Mouse (Mus musculus): ENCODE results near the gene Nudt17. TPM values are rescaled to one million over a fixed set of nuclear protein-coding genes. Genes with fewer than 3 reads are reported as not detected.
"Not testable (repeated sequence)": the region's sequence is repeated elsewhere in the genome, so short reads cannot be mapped to it uniquely, and the experiment has no call there.

Gene Nudt17
- total RNA-seq, 1 experiment from 2014 or later: 1.2 TPM

- no peak for ATAC-seq (ENCODE audit: extremely low read depth, insufficient number of reproducible peaks, low FRiP score, poor library complexity, severe bottlenecking)
Measured at GRCm38 (mm10) chr3:96706984-96707383, 1.4 kb downstream of the Nudt17 start.

DNA sequence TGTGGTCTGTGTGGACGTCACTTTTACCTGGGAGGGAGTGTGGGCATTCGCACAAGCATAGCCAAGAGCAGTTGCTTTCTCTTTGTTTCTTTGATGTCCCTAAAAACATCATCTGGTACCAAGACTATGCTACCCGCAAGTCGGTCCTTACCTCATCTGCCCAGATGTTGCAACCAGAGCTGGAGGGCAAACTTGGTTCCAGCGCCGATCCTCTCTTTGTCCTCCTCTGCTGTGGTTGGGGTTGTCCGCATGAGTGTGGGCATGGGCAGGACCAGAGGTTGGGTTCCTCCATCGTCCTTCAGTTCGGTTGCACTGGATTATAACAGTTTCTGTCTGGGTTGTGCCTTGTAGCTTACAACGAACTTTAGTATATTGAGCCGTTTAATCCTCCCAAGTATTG is 2.1 kb downstream of the Nudt17 start:
- ATAC-seq (ENCODE audit: extremely low read depth, insufficient number of reproducible peaks, low FRiP score, poor library complexity, severe bottlenecking): no peak

- ATAC-seq (ENCODE audit: extremely low read depth, insufficient number of reproducible peaks, low FRiP score, poor library complexity, severe bottlenecking): no peak
Measured at GRCm38 (mm10) chr3:96704778-96705177, 3.6 kb downstream of the Nudt17 start.

DNA sequence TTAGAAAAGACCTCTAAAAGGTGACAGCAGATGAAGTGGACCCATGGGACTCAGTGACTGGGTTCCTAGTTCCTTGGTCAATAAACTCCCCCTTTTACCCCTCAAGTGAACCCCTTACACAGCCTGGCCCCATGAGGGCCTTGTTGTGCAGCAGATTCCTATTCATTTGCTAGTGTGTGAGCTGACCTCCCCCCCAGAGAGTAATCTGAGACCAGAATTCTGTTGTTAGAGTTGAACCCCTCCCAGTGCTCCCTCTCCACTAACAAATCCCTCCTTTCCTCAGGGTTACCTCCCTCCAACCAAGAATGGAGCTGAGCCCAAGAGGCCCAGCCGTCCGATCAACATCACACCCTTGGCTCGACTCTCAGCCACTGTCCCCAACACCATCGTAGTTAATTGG is 7.4 kb downstream of the Nudt17 start:
- no peak for ATAC-seq (ENCODE audit: extremely low read depth, insufficient number of reproducible peaks, low FRiP score, poor library complexity, severe bottlenecking)

GRCm38 (mm10) chr3:96700376-96700775 is 8.0 kb downstream of the Nudt17 start:
- ATAC-seq (ENCODE audit: extremely low read depth, insufficient number of reproducible peaks, low FRiP score, poor library complexity, severe bottlenecking): no peak

DNA sequence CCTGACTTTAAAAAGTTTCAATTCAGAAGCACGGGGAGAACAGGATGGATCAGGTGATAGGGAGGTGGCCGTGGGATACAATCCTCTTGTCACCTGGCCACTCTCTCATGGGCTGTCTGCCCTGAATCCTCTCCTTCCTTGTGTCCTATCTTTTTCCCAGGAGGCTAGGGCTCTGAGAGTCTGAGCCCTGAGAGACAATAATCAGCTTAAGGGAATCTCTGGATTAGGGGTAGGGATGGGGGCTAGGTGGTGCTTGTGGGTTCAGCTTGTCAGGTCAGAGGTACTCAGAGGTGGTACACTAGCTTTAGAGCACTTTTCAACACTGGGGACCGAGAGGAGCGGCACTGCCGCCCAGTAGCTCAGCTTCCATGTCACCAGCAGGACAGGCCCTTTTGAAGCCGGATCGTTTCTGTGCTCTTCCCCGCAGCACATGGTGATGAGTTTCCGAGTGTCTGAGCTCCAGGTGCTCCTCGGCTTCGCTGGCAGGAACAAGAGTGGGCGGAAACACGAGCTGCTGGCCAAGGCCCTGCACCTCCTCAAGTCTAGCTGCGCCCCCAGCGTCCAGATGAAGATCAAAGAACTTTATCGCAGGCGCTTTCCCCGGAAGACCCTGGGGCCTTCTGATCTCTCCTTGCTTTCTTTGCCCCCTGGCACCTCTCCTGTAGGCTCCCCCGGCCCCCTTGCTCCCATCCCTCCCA is 9.2 kb downstream of the Nudt17 start:
- ATAC-seq (ENCODE audit: extremely low read depth, insufficient number of reproducible peaks, low FRiP score, poor library complexity, severe bottlenecking): no peak

DNA sequence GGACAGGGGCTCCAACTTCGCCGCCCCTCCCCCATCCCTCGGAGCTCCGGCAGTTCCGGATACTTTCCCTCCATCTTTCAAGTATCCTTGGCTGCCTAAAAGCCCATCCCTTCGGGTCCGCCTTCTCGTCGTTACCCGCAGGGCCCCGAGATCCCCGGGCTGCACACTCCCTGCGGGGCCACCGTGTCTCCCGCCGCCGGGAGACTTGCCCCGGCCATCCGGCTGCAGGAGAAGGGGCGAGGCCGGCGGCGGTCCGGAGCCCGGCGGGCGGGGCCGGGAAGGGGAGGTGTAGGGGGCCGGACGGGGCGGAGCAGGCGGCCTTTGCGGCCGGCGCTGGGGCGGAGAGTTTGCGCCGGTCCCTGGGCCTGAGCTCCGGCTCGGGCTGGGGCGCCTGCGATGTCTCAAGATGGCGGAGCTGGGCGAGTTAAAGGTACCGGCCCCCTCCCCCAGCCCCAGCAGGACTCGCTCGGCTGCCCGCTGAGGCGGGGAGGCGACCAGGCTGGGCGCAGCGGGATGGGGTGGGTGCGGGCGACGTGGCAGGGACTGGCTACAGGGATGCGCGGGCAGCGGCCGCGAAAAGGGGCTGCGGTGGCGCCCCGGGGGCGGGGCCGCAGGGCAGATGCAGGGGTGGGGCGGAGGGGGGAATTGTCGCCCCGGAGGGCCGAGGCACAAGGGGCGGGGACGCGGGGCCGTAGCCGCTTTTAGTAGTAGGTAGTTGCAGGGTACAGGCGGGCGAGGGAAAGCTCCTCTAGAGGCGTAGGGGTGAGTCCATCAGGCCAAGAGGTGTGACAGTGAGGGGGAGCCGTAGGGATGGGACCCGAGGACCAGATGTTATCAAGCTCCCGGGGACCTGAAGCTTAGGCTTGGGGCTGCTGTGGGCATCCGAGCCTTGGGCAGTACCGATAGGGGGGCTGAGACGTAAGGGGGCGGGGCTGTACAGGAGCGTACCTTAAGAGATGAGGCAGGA is 11.3 kb downstream of the Nudt17 start:
- peak; percentile 79 for ATAC-seq (ENCODE audit: extremely low read depth, insufficient number of reproducible peaks, low FRiP score, poor library complexity, severe bottlenecking)

DNA sequence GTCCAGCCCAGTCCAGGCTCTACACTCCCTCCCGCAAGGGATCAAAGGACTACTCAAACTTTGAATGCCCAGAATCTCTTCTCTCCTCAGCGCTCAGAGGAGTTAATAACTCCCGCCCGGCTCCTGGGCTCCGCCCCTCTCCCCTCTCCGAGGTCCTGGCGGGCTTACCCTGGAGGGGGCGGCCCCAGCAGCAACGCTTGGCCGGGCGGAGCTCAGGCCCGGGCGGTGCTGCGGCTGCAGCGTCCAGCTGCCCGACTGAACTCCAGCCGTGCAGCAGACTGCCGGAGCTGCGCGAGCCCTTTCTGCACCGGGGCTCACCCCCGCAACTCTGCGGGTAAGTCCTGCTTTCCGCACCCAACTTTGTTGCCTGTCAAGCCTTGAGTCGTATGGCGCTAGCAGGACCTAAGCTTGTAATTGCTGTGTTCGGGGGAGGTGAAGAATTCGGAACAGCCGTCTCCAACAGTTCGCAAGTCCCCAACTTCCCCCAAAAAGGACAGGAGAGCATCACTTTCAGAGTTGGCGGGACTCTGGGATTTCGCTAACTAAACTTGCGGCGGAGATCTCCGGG is 12.1 kb downstream of the Nudt17 start, which contains the start of gene Pias3:
Gene Pias3 (plus strand): TSS at position 187 of the 568 bp plus-strand sequence.
- ATAC-seq (ENCODE audit: extremely low read depth, insufficient number of reproducible peaks, low FRiP score, poor library complexity, severe bottlenecking): peak; percentile 4; the same call in 1 of the 2 replicates

GRCm38 (mm10) chr3:96693579-96693978 is 14.8 kb downstream of the Nudt17 start:
- no peak for ATAC-seq (ENCODE audit: extremely low read depth, insufficient number of reproducible peaks, low FRiP score, poor library complexity, severe bottlenecking)

- no peak for ATAC-seq (ENCODE audit: extremely low read depth, insufficient number of reproducible peaks, low FRiP score, poor library complexity, severe bottlenecking)
Measured at GRCm38 (mm10) chr3:96692506-96692905, 15.9 kb downstream of the Nudt17 start.

DNA sequence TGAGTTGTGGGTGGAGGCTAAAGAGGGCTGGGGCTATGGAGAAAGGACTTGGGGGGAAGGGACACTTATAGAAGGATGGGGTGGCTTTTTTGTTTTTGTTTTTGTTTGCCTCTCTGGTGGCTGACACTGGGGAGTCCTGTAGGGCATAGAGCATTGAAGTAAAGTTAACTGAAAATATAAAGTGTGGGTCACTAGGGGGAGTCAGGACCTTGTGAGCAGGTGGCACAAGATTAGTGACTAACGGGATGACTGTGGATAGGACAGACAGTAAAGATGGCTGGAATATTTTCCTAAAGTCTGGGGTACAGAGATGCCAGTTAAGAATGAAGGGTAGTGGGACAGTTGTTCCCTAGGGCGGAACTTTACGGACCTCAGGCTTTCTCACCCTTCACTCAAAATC is 18.1 kb downstream of the Nudt17 start:
- ATAC-seq (ENCODE audit: extremely low read depth, insufficient number of reproducible peaks, low FRiP score, poor library complexity, severe bottlenecking): no peak

DNA sequence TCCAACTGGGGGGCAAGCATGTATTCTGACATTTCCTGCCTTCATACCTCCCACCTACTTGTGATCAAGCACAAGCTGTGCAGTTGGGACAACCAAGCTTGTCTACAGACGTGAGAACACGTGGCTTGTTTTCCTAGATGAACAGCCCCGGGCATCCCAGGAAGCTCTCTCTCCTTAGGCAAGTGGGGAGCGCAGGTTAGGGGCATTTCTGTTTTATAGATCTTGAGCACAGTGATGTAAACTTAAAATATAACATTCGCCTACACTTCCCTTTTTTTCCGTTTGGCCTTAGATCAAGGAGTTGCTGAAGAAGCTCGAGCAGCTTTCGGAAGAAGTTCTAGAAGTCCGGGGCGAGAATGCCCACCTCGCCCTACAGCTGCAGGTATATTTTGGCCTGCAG is 19.5 kb downstream of the Nudt17 start:
- ATAC-seq (ENCODE audit: extremely low read depth, insufficient number of reproducible peaks, low FRiP score, poor library complexity, severe bottlenecking): no peak

GRCm38 (mm10) chr3:96686057-96686456 is 22.3 kb downstream of the Nudt17 start:
- not testable (repeated sequence) for ATAC-seq (ENCODE audit: extremely low read depth, insufficient number of reproducible peaks, low FRiP score, poor library complexity, severe bottlenecking)

DNA sequence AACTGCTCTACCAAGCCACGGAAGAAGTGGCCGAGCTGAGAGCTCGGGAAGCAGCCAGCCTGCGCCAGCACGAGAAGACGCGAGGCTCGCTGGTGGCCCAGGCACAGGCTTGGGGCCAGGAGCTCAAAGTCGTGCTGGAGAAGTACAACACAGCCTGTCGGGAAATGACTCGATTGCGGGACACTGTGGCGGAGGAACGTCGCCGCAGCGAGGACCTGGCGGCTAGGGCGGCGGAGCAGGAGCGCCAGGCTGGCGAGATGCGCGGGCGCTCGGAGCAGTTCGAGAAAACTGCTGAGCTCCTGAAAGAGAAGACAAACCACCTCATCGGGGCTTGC is 23.6 kb downstream of the Nudt17 start:
- no peak for ATAC-seq (ENCODE audit: extremely low read depth, insufficient number of reproducible peaks, low FRiP score, poor library complexity, severe bottlenecking)

GRCm38 (mm10) chr3:96684151-96684821 is 24.1 kb downstream of the Nudt17 start:
- ATAC-seq (ENCODE audit: extremely low read depth, insufficient number of reproducible peaks, low FRiP score, poor library complexity, severe bottlenecking): no peak

GRCm38 (mm10) chr3:96683496-96683895 is 24.9 kb downstream of the Nudt17 start:
- ATAC-seq (ENCODE audit: extremely low read depth, insufficient number of reproducible peaks, low FRiP score, poor library complexity, severe bottlenecking): no peak

DNA sequence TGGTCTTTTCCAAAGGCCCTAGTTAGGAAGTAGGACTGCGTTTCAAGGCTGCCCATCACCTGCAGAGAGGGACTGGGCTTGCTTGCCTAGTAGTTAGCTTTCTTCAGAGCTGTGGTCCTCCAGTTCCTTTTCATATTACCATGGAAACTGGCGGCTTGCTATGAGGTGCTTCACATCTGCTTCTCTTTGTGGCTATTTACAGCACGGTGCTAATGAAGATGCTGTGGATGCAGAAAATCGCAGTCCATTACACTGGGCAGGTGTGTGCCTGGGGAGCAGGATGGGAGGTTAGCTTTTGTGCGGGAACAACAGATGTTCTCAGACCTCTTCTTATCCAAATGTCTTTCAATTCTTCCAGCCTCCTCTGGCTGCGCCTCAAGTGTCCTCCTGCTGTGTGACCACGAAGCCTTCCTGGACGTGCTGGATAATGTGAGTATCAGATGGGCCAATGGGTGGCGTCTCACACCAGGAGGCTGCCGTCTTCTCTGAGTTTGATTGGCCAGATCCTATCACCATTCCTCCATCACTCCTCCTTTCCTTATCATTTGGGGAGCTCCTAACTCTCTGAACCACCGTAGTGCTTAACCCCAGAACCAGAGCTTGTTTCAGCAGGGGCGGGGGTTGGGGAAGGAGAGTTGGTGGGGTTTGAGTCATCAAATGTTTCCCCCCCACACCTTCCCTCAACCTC is 27.9 kb downstream of the Nudt17 start:
- ATAC-seq (ENCODE audit: extremely low read depth, insufficient number of reproducible peaks, low FRiP score, poor library complexity, severe bottlenecking): no peak

- ATAC-seq (ENCODE audit: extremely low read depth, insufficient number of reproducible peaks, low FRiP score, poor library complexity, severe bottlenecking): no peak
Measured at GRCm38 (mm10) chr3:96679159-96679674, 29.1 kb downstream of the Nudt17 start.

Data from neutrophil, adult 5-6 weeks (primary cell).